Mouse (Mus musculus): Measurements from ENCODE around the gene Nek6.

The Nek6 gene

DNA sequence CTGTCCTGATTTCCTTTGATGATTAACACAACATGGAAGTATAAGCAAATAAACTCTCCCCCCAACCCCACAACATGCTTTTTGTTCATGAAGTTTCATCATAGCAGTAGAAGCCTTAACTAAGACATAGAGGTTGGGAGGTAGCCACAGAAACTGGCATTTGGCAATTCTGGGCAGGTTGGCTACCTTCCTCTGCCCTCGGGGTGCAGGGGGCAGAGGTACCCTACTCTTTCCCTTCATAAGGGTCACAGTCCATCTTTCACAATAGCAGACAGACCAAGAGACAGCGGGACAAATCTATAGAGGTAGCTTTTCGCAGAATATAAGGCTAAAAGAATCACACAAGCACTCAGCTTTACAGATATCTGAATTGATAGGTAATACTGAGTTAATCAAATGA is 8.7 kb upstream of the Nek6 start:
- in situ Hi-C loops (cut with MboI; ENCODE audit: low pct_unique_long_range_greater_than_20kb in 1 of 2, low sequenced_read_pairs in 2 of 2, unreplicated experiment in 1 of 2) = no loop called here

DNA sequence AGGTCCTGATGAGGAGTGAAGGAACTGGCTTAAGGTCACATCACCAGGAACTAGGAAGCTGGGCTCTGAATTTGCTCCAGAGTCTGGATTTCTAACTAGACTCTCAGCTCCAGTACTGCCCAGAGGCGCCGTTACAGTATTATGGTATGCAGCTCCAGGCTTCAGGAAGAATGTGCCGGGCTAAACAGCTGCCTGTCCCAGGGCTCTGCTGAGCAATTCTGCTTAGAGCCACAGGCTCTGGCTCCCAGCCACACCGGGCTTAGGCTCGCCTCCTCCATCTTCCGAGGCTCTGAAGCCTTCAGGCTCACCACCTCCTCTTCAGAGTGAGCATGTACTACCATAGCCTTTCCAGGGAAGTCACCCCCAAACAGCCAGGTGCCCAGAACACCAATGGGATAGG is 7.1 kb upstream of the Nek6 start:
- in situ Hi-C loops (cut with MboI; ENCODE audit: low pct_unique_long_range_greater_than_20kb in 1 of 2, low sequenced_read_pairs in 2 of 2, unreplicated experiment in 1 of 2) = no loop called here

DNA sequence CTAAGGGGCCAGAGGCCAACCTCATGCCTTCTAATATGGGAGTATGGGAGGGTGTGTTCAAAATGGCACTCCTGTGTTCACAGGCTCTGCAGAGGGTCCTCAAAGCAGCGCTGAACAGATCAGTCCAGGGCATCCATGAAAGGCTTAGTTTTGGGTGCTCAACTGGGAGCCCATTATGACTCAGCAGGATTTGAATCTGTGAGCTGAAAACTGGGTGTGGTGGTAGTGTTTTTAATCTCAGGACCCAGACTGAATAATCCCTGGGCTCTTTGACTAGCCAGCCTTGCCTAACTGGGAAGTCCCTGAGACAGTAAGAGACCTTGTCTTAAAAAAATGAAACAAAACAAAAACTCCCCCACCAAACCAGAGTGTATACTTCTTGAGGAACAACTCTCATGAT is 4.3 kb upstream of the Nek6 start:
- in situ Hi-C loops (cut with MboI; ENCODE audit: low pct_unique_long_range_greater_than_20kb in 1 of 2, low sequenced_read_pairs in 2 of 2, unreplicated experiment in 1 of 2) = no loop called here

DNA sequence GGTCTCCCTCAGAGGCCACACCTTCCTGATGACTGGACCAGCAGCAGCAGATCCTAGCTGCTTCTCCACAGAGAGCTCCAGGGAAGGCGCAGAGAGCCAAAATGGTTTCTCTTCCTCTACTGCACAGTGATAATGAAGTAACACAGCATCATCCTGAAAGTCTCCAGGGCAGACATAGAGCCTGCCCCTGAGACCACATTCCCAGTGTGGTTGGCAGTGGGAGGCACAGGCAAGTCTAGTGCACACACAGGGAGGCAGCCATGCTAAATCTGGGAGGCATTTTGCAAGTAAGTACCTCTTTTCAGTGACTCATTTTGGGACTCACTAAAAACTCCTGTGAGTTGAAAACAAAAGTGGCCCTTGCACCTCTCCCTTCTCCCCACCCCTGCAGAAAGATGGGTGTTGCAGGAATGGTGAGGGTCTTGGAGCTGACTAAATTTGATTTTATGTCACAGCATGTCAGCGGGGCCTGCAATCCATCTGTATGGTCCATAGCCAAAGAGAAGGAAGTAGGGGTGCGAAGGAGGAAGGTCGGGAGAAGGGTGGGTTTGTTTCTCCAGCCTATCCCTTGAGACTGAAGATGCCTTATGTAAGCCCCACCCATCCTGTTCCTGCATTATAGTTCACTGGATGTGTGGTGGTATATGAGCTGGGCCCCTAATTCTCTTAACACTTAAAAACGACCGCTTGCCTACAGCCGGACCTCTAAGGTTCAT is 2.3 kb upstream of the Nek6 start:
- in situ Hi-C loops (cut with MboI; ENCODE audit: low pct_unique_long_range_greater_than_20kb in 1 of 2, low sequenced_read_pairs in 2 of 2, unreplicated experiment in 1 of 2) = no loop called here

DNA sequence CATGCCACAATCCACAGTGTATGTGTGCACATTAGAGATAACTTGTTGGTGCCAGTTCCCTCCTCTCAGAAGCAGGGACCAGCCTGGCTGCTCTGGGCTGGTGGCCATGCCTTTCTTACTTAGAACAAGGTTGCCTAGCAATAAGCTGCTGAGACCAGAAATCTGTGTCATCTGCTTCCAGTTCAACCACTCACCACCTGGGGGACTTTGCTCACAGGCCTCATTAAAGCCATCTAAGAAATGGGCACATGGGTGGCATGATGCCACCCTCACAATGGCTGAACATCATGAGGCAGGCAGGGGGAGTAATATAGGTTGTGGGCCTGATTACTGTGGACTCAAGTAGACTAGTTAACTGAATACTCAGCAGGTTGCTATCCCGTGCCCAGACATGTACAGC is 1.3 kb upstream of the Nek6 start:
- in situ Hi-C loops (cut with MboI; ENCODE audit: low pct_unique_long_range_greater_than_20kb in 1 of 2, low sequenced_read_pairs in 2 of 2, unreplicated experiment in 1 of 2) = no loop called here

DNA sequence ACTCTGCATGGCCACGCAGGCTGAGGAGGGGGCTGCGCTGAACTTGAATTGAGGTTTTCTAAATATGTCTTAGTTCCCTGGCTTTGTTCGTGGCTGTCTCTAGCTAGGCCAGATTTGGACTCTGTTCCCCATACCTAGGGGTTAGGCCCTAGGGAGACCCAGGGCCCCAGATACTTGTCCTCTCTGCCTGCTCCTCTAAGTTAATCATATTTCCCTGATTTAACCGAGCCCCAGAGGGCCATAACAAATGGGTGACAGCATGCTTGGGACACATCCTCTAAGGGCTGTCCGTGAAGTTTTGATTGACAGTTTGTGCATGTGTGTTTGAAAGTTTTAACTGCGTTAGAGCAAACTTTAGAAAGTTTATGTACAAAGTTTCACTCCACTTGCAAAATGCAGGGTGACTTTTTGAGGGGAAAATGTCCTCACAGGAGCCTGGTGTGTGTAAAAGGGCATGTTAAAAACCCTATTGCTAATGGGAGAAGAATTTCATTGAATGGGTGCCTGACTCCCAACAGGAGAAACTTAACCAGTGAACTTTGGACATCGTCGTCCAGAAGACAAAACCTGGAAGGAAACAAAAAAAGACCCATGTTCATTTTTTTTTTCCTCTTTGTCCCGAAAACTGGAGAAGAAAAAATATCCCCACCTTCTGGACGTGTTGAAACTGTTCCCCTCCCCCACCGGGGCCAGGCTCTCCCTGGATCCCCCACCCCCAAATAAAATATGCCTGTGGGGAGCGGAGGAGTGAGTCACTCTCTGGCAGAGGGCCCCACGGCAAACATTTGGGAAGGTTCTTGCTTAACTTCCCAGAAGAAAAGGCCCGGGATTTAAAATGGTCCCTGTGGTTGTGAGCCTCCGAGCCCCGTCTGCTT is 1.1 kb downstream of the Nek6 start:
- in situ Hi-C loops (cut with MboI; ENCODE audit: low pct_unique_long_range_greater_than_20kb in 1 of 2, low sequenced_read_pairs in 2 of 2, unreplicated experiment in 1 of 2) = no loop called here

DNA sequence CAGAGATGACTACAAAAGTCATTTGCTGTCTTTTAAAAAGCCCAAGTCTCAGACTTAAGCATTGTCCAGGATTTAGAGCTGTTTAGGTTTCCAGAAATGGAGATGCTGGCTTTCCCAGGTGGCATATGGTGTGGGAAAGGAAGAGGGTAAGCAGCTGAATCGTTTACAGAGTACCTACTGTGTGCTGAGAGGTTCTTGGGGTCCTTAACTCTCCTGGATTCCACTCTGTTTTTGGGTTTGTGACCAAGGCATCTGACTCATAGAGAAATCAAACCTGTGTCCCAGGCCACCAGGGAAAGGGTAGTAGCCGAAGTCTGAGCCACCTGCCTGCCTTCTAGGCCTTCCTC is 1.7 kb downstream of the Nek6 start:
- in situ Hi-C loops (cut with MboI; ENCODE audit: low pct_unique_long_range_greater_than_20kb in 1 of 2, low sequenced_read_pairs in 2 of 2, unreplicated experiment in 1 of 2) = no loop called here

DNA sequence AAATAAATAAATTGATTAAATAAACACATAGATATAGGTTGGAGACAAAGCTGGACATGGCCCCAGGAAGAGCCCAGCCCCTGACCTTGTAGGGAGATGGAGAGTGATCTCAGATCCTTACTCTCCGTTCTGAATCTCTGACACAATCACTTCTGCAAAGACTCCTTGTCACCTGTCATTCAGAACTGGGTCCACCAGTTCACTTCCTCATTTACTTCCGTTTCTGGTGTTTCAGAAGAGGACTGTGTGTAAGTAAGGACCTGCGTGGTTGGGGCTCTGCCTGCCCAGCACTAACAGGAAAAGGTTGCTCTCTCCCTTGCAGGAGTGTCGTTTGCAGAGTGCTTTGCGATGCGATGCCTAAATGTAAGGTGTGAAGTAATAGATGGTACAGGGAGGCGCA is 3.0 kb downstream of the Nek6 start:
- in situ Hi-C loops (cut with MboI; ENCODE audit: low pct_unique_long_range_greater_than_20kb in 1 of 2, low sequenced_read_pairs in 2 of 2, unreplicated experiment in 1 of 2) = no loop called here

DNA sequence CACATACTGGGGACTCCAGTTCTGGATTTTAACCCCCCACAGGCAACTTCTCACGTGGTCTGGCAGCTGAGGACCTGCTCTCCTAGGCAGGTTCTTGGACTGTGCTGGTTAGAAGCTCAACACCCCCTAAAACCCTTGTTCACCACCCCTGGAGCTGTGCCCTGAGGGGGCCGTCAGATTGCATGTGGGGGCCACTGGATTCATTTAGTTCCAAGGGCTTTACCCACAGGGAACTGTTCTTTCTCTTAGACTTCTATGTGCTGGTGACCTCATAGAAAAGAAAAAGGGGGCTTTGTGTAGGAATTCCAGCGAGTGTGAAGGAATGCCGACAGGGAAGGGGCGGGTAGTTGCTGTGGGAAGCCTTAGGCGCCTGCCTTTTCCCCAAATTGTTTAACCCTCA is 4.0 kb downstream of the Nek6 start:
- in situ Hi-C loops (cut with MboI; ENCODE audit: low pct_unique_long_range_greater_than_20kb in 1 of 2, low sequenced_read_pairs in 2 of 2, unreplicated experiment in 1 of 2) = no loop called here

DNA sequence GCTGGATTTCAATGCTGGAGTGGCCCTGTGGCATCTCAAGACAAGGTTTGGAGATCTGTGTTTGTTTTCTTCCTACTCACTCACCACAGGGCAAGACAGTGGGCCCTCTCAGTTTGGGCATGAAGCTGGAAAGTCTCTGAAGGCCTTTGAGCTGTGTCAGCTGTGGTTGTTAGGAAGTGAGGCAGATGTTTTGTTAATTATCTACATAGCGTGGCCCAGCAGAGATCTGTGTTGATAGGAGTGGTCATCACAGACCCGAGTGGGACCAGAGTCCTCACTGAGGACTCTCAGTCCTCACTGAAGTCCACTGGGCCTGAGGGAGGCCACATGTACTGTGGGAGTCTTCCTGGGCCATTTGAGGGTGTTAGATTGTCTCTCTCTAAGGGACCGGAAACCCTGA is 5.0 kb downstream of the Nek6 start:
- in situ Hi-C loops (cut with MboI; ENCODE audit: low pct_unique_long_range_greater_than_20kb in 1 of 2, low sequenced_read_pairs in 2 of 2, unreplicated experiment in 1 of 2) = no loop called here

DNA sequence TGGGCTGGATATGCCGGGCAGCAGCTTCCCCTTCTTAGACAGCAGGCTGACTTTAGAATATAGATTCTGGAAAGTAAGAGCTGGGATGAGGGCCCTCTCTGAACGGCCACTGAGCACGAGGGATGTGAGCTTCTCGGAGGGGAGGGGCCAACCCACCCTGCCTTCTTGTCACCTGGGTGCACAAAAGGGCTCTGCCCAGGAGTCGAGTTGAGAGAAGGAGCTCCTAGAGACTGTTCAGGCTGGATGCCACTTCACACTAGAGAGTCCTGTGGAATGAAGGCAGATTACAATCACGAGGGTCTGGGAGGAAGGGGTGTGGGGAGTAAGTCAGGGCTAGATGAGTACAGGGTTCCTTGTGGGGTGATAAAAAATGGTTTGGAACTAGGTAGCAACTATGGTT is 5.6 kb downstream of the Nek6 start:
- in situ Hi-C loops (cut with MboI; ENCODE audit: low pct_unique_long_range_greater_than_20kb in 1 of 2, low sequenced_read_pairs in 2 of 2, unreplicated experiment in 1 of 2) = no loop called here

DNA sequence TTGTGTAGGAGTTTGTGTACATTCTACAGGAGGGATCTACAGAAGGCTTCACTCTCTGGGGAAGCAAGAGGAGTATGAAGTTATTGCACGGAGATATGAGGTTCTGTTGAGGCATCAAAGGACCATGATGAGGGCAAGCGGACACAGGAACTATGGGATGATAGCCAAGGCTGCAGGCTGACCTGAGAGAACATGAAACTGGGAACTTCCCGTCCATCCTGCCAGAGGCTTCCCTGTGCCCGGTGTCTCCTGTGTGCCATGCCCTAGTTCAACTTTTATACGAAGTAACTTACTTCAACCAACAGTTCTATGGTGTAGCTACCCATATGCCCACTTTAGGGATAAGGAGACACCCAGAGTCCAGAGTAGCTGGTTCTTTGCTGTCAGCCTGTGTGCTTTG is 7.3 kb downstream of the Nek6 start:
- in situ Hi-C loops (cut with MboI; ENCODE audit: low pct_unique_long_range_greater_than_20kb in 1 of 2, low sequenced_read_pairs in 2 of 2, unreplicated experiment in 1 of 2) = no loop called here

DNA sequence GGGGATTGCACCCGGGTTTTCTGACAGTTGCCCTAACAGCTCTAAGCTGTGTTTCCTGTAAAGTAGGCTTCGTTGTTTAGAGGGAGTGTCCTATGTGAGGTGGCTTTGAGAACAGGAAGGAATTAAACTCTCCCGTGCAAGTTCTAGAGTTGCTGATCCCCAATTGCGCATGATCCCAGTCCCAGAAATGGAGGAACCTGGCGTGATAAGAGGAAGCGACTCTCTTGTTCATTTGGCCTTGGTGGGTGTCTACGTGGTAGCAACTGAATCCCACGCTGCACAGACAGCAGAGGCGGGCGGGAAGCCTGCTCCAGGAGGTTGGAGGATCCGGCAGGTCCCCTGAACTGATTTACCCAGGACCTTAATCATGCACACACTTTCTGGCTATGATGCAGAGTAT is 8.5 kb downstream of the Nek6 start:
- in situ Hi-C loops (cut with MboI; ENCODE audit: low pct_unique_long_range_greater_than_20kb in 1 of 2, low sequenced_read_pairs in 2 of 2, unreplicated experiment in 1 of 2) = no loop called here

DNA sequence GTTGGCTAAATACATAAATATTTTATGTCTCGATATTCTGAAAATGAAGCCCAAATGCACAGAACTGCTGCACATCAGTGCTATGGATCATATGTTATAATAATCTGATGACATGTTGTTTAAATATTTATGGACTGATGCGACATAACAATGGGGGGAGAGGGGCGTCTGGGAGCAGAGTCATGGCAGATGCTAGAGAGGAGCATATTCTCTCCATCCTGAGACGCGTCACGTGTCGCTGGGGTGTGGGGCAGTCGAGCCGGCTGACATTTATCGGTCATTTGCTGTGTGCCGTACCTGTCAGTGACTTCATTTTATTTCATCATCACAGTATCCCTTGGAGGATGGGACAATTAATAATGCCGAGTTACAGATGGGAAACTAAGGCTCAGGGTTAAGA is 10.2 kb downstream of the Nek6 start:
- in situ Hi-C loops (cut with MboI; ENCODE audit: low pct_unique_long_range_greater_than_20kb in 1 of 2, low sequenced_read_pairs in 2 of 2, unreplicated experiment in 1 of 2) = no loop called here

DNA sequence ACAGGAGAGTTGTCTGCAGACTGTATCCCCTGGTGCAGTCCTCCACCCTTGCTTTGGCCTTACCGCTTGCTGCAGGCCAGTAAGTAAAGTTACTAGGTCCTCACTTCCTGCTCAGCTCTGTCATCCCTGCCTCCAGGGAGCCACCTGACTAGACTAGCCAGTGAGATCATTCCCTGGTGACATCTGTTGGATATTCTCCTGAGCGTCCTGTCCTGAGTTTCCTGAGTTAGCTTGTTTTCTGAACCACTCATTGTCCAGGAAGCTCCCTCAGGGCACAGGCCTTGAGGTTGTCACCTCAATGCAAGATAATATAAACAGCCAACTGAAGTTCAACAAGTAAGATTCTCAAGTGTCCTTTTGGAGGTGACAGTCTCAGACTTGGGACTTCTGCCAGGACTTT is 10.9 kb downstream of the Nek6 start:
- in situ Hi-C loops (cut with MboI; ENCODE audit: low pct_unique_long_range_greater_than_20kb in 1 of 2, low sequenced_read_pairs in 2 of 2, unreplicated experiment in 1 of 2) = no loop called here

DNA sequence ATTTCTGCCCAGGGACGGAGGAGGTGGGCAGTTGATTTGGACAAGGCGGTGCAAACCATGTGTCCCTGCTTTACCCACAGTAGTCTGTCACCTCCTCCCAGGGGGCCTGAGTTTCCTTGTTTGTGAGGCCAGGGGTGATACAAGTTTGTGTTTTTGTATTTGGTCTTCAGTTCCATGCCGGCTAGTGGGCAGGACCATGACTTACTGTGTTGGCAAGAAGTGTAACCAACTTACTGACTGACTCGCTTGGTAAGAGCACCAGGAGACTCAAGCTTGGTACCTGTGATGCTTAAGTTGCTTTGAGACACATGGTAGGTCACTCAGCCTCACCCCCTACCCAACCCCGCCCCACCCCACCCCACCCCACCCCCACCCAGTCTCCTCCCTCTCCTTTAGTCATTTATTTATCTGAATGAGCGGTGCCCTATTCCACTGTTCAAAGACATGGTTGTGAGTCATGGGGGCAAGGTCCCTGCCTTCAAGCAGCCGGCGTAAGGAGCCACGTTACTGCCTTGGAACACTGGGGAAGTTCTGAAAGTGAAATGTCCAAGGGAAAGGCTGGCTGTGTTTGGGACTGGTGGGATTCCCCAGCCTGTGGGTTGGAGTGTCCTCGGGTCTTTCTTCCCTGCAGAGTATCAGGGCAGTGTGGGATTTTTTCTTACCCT is 12.5 kb downstream of the Nek6 start:
- in situ Hi-C loops (cut with MboI; ENCODE audit: low pct_unique_long_range_greater_than_20kb in 1 of 2, low sequenced_read_pairs in 2 of 2, unreplicated experiment in 1 of 2) = no loop called here

DNA sequence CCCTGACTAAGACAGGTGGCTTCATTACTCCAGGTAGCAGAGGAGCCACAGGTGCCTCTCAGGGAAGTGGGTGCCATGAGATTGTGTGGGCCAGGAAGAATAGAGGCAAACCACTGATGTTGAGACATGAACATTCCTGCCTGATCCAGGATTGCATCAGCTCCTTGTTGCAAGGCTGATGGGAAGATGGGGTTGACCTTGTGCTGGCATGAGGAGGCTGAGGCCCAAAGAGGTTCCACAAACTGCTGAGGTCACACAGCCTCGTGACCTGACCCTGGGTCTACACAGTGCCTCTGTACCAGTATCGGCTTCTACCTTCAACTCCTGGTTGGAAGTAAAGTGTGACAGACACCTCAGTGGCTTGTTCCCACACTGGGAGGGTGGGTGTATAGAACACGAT is 13.6 kb downstream of the Nek6 start:
- in situ Hi-C loops (cut with MboI; ENCODE audit: low pct_unique_long_range_greater_than_20kb in 1 of 2, low sequenced_read_pairs in 2 of 2, unreplicated experiment in 1 of 2) = no loop called here

DNA sequence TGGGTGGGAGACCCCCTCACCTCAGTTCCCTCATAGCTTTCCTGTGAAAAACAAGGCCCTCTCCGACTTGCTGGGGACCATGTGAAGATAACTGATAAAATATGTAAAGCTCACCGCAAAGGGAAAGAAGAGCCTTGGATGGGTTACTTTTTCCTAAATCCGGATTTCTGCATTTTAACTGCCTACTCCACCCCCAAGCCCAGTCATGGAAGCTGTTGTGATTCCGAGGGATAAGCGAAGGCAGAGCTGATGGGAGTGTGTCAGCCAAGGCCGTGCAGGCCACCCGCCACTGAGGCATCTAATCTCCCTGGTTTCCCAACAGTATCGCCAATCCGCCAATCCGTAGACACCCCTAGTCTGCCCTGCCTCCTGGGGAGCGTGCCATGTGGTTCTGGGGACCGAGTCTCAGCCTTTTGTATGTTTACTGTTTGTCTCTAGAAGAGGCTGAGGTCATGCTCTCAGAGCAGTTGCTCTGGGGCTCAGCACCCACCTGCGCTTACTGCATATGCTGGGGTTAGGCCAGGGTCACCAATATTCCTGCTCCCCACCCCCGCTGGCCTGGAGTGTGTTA is 18.2 kb downstream of the Nek6 start:
- in situ Hi-C loops (cut with MboI; ENCODE audit: low pct_unique_long_range_greater_than_20kb in 1 of 2, low sequenced_read_pairs in 2 of 2, unreplicated experiment in 1 of 2) = no loop called here

DNA sequence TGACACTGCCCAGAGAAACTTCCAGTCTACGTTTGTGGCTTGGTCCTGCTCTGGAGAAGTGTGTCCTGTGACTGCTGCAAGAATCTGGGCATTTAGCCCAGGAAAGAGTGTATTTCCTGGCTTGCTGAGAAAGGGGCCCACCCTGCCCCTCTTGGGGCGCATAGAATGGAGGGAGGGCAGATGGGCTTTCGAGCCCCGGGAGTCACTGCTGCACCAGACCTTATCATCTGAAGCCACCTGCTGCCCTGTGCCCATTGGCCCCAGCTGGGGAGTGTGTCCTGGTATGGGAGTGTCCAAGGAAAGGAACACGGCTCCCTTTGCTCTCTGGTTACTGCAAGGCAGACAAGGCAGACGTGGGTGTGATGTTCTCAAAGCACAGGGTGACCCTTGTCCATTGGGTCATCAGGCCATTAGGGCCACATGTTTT is 19.5 kb downstream of the Nek6 start:
- in situ Hi-C loops (cut with MboI; ENCODE audit: low pct_unique_long_range_greater_than_20kb in 1 of 2, low sequenced_read_pairs in 2 of 2, unreplicated experiment in 1 of 2) = no loop called here
